11 mouse cellular contexts compared by ENCODE assay signal in the genomic region with DNA sequence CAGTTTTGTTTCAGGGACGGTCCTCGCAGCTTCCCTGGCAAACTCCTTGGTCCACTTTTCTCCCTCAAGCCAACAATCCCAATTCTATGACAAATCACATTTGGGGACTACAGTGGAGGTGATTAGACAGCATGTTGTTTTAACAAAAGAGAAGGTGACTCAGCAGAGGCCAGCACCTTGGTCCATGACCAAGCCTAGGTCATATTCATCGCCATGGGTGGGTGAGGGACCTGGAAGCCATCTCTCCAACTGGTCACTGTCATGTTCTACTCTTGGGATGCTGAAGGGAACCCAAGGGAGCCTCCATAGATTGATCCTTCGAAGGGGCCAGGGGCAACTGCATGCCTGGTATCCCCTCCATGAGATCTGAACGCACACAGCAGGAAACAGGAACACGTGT. TPM values are rescaled to one million over a fixed set of nuclear protein-coding genes. Genes with fewer than 3 reads are reported as not detected.
DNase-seq lines count a peak whose midpoint lies in the region; ATAC-seq and TF ChIP-seq lines count a peak whose summit lies in the region.
"Had no signal": no experiment of that assay in that cellular context is flagged by ENCODE, and none has a peak within 500 bp of the region (broad histone marks: within the 10 kb centered on the region; RNA-seq: fewer than 3 reads in every experiment).

No protein-coding gene starts in this region.

- H3K4me3 ChIP-seq in layer of hippocampus, adult 2 months: no peak overlapping the region
- no peak overlapping the region for H3K4me3 ChIP-seq in hindbrain, embryonic 15.5 days
- H3K4me3 ChIP-seq in neural tube, embryonic 15.5 days (replicated peaks): no peak overlapping the region

- peak overlapping the region; percentile 25 for H3K4me2 ChIP-seq in hindbrain, embryonic 15.5 days
- H3K4me2 ChIP-seq in neural tube, embryonic 15.5 days: peak overlapping the region; percentile 43

- no peak for ATAC-seq in hindbrain, embryonic 15.5 days (ENCODE audit: low FRiP score, low read depth)
- ATAC-seq in neural tube, embryonic 15.5 days (ENCODE audit: low FRiP score): no peak

- peak; percentile 65 for DNase-seq in cerebellum, adult 9-10 months
- DNase-seq in cerebellum, postnatal 14 days: no peak
- DNase-seq in layer of hippocampus, adult 2 months (ENCODE audit: low spot score in 2 of 2): no peak
- DNase-seq in layer of hippocampus, postnatal 25 days (ENCODE audit: extremely low spot score in 1 of 2, low spot score in 1 of 2): no peak
- no peak for DNase-seq in layer of hippocampus, adult 18-20 months (ENCODE audit: low spot score in 2 of 2)
- no peak for DNase-seq in layer of hippocampus, postnatal 10 days (ENCODE audit: low spot score in 2 of 2)
- DNase-seq: adrenal gland, postnatal 10 days; B cell, adult 2 months; layer of hippocampus, postnatal 36 days had no signal

- peaks cover 62% of the 10 kb centered on the region for H3K4me1 ChIP-seq in hindbrain, embryonic 15.5 days (replicated peaks)
- peaks cover 64% of the 10 kb centered on the region for H3K4me1 ChIP-seq in neural tube, embryonic 15.5 days

- no peak for TF ChIP-seq CTCF in layer of hippocampus, adult 2 months (conservative IDR thresholded peaks at IDR 0.05)

- H3K36me3 ChIP-seq in hindbrain, embryonic 15.5 days: peaks cover 17% of the 10 kb centered on the region
- peaks cover 20% of the 10 kb centered on the region for H3K36me3 ChIP-seq in neural tube, embryonic 15.5 days

- H3K9ac ChIP-seq in hindbrain, embryonic 15.5 days: no peak overlapping the region
- peak overlapping the region; percentile 21 for H3K9ac ChIP-seq in neural tube, embryonic 15.5 days (replicated peaks)

- 86% methylated on average over 6 of the region's 6 CpGs for WGBS in hindbrain, embryonic 15.5 days
- WGBS in neural tube, embryonic 15.5 days: 88% methylated on average over 6 of the region's 6 CpGs

- no peaks in the 10 kb centered on the region for H3K9me3 ChIP-seq in hindbrain, embryonic 15.5 days
- no peaks in the 10 kb centered on the region for H3K9me3 ChIP-seq in neural tube, embryonic 15.5 days (replicated peaks)

- no peaks in the 10 kb centered on the region for H3K27me3 ChIP-seq in hindbrain, embryonic 15.5 days
- H3K27me3 ChIP-seq in neural tube, embryonic 15.5 days (replicated peaks): no peaks in the 10 kb centered on the region

- H3K27ac ChIP-seq in layer of hippocampus, adult 2 months: peak overlapping the region; percentile 83
- peak overlapping the region; percentile 40; the same call in 1 of the 2 replicates for H3K27ac ChIP-seq in hindbrain, embryonic 15.5 days (replicated peaks)
- H3K27ac ChIP-seq in neural tube, embryonic 15.5 days (replicated peaks): peak overlapping the region; percentile 76

RNA-seq across cellular contexts. Expression of a gene that starts 3.6 kb away (rescaled TPM):
- 10 to 100 TPM; 69.7 to 78.3 TPM for total RNA-seq in layer of hippocampus, adult 2 months (2021)
- total RNA-seq in layer of hippocampus, postnatal 25 days (2021): 10 to 100 TPM; 66.5 to 70.7 TPM
- 44.2 and 53.3 TPM in 2 replicates for polyA plus RNA-seq in hindbrain, embryonic 15.5 days (2015; fragmentation: Nextera tagmentation; extraction: Ambion mirVana)
- 45.2 and 48.5 TPM in 2 replicates for polyA plus RNA-seq in neural tube, embryonic 15.5 days (2015; fragmentation: Nextera tagmentation; extraction: Ambion mirVana)
- total RNA-seq in layer of hippocampus, adult 18-20 months (2021): 10 to 100 TPM; 68.1 to 73.2 TPM
- 10 to 100 TPM; 66.7 to 66.8 TPM for total RNA-seq in layer of hippocampus, postnatal 10 days (2021)

RNA-seq across cellular contexts. Expression of a gene that starts 31.9 kb away (rescaled TPM):
- total RNA-seq in layer of hippocampus, adult 2 months (2021): 10 to 100 TPM; 19.6 to 23.5 TPM
- 10 to 100 TPM; 22.9 to 25.2 TPM for total RNA-seq in layer of hippocampus, postnatal 25 days (2021)
- 15.3 and 16.6 TPM in 2 replicates for polyA plus RNA-seq in hindbrain, embryonic 15.5 days (2015; fragmentation: Nextera tagmentation; extraction: Ambion mirVana)
- 16.0 and 18.0 TPM in 2 replicates for polyA plus RNA-seq in neural tube, embryonic 15.5 days (2015; fragmentation: Nextera tagmentation; extraction: Ambion mirVana)
- 10 to 100 TPM; 21.4 to 26.3 TPM for total RNA-seq in layer of hippocampus, adult 18-20 months (2021)
- 10 to 100 TPM; 28.6 to 30.4 TPM for total RNA-seq in layer of hippocampus, postnatal 10 days (2021)

RNA-seq across cellular contexts. Expression of a gene that starts 39.8 kb away (rescaled TPM):
- total RNA-seq in layer of hippocampus, adult 2 months (2021): 10 to 100 TPM; 35.6 to 35.8 TPM
- 10 to 100 TPM; 31.0 to 38.8 TPM for total RNA-seq in layer of hippocampus, postnatal 25 days (2021)
- 32.7 and 36.5 TPM in 2 replicates for polyA plus RNA-seq in hindbrain, embryonic 15.5 days (2015; fragmentation: Nextera tagmentation; extraction: Ambion mirVana)
- 35.8 and 46.3 TPM in 2 replicates for polyA plus RNA-seq in neural tube, embryonic 15.5 days (2015; fragmentation: Nextera tagmentation; extraction: Ambion mirVana)
- 10 to 100 TPM; 31.4 to 34.2 TPM for total RNA-seq in layer of hippocampus, adult 18-20 months (2021)
- 10 to 100 TPM; 28.4 to 30.7 TPM for total RNA-seq in layer of hippocampus, postnatal 10 days (2021)
